Mouse (Mus musculus): ENCODE measurements around the gene Nol12. TPM values are rescaled to one million over a fixed set of nuclear protein-coding genes. Genes with fewer than 3 reads are reported as not detected.
A peak's percentile ranks its signal among the peaks of the same experiment; 100 is the strongest.

The Nol12 gene
- polyA plus RNA-seq (2015; fragmentation: Nextera tagmentation; extraction: Ambion mirVana): 63.0 and 63.2 TPM in 2 replicates

DNA sequence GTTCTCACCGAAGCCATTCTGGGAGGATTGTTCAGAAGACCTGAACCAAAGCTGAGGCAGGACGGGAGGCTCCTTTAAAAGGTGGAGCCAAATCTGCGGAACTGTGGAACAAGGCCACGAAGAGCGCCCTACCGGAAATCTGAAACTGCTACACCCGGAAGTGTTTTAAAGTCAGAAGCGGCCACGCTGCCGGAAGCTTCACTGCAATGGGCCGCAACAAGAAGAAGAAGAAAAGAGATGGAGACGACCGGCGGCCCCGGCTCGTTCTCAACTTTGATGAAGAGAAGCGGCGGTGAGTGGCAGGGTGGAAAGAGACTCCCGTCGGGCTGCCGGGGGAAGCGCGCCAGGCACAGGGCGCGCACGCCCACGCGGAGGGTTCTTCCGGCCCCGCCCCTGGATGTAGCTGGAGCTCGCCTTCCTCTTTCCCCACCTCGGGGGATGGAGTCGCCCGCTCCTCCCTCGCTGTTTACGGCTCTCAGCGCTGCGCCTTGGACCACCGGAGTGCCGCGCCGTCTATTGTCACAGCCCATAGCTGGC, at the start of gene Nol12:
Gene Nol12 (plus strand): TSS at position 150 of the 537 bp plus-strand sequence.
- under 1% methylated on average over 41 of the region's 42 CpGs for WGBS

DNA sequence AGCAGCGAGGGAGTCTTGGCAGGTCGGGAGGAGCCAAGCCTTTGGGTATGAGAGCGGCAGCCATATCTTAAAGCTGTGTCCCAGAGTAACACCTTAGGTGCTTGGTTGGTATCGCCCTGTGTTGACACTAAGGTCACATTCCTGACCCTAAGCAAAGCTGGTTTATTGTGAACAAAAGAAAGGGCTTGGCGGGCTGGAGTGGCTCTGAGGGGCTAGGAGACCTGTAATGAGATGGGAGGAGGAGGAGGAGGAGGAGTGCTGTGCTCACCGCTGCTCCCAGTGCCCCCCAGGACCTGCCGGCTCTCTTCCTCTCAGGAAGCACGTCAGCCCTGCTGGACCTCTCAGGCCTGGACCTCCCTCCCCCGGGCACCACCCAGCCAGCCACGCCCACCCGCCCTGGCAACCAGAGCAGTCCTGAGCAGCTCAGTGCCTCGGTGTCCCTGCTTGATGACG, 45.3 kb upstream of the Nol12 start:
- Histone ChIP-seq H3K4me3 (replicated peaks) (no peak overlapping the region), H3K4me2 (no peak overlapping the region), H3K27me3 (replicated peaks) (no peaks in the 10 kb centered on the region), H3K9me3 (replicated peaks) (no peaks in the 10 kb centered on the region), H3K9ac (replicated peaks) (no peak overlapping the region), H3K27ac (replicated peaks) (no peak overlapping the region), H3K36me3 (peaks cover 66% of the 10 kb centered on the region), H3K4me1 (peaks cover 10% of the 10 kb centered on the region; the same call in 1 of the 2 replicates)
- no peak for ATAC-seq (ENCODE audit: low FRiP score)
- WGBS: 30% methylated on average over 13 of the region's 13 CpGs

More for the DNA sequence above, at the start of gene Nol12:
- Histone ChIP-seq H3K36me3 (peaks cover 26% of the 10 kb centered on the region), H3K27me3 (replicated peaks) (no peaks in the 10 kb centered on the region), H3K4me3 (replicated peaks) (peak within 1 kb of the TSS; percentile 76), H3K9ac (replicated peaks) (peak within 1 kb of the TSS; percentile 72), H3K27ac (replicated peaks) (peak within 1 kb of the TSS; percentile 87), H3K9me3 (replicated peaks) (no peaks in the 10 kb centered on the region), H3K4me1 (peaks cover 26% of the 10 kb centered on the region), H3K4me2 (peak within 1 kb of the TSS; percentile 68)
- ATAC-seq (ENCODE audit: low FRiP score): peak; percentile 92

DNA sequence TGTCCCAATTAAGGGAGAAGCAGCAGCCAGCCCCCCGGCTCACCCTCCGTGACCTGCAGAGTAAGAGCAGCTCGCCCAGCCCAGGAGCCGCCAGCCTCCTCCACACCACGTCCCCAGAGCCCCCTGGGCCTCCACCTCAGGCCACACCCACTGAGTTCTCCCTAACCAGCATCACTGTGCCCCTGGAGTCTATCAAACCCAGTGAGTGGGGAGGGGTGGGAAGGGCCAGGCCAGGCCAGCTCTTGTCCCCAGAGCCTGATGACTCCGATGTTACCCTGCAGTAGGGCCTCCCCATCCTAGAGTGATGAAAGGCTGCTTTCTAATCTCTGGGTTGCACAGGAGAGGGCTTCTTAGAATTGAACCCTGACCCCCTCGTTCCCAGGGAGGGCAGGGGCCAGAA, 42.3 kb upstream of the Nol12 start:
- no peak for ATAC-seq (ENCODE audit: low FRiP score)
- H3K36me3 ChIP-seq: peaks cover 40% of the 10 kb centered on the region
- WGBS: 69% methylated on average over 7 of the region's 7 CpGs

DNA sequence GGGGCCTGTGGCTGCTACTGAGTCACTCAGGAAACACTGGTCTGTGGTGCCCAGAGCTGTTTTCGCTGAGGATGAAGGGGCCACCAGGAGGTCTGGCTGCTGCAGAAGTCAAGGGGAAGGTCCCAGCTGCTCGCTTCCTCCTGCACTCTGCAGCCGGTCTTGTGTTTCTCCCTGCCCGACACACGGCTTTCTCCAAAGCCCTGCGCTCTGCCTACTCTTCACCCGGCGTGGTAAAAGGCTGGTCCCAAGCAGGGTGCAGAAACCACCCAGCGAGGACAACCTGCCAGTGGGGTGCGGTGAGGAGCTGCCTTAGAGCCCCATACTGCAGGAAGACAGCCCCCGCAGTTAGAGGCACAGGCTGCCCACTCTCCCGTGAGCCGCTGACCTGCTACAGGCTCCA, 40.0 kb upstream of the Nol12 start:
- H3K27ac ChIP-seq (replicated peaks): 0 out of 2 replicates have a peak overlapping the region, but pooled peaks have one; percentile 34
- H3K4me3 ChIP-seq (replicated peaks): no peak overlapping the region
- H3K9me3 ChIP-seq (replicated peaks): no peaks in the 10 kb centered on the region
- ATAC-seq (ENCODE audit: low FRiP score): no peak
- H3K27me3 ChIP-seq (replicated peaks): peaks cover 14% of the 10 kb centered on the region
- peaks cover 24% of the 10 kb centered on the region for H3K36me3 ChIP-seq
- no peak overlapping the region for H3K4me2 ChIP-seq
- peaks cover 17% of the 10 kb centered on the region for H3K4me1 ChIP-seq
- H3K9ac ChIP-seq (replicated peaks): no peak overlapping the region
- WGBS: 80% methylated on average over 13 of the region's 13 CpGs

More for the DNA sequence above, 42.3 kb upstream of the Nol12 start:
- Histone ChIP-seq H3K9me3 (replicated peaks) (no peaks in the 10 kb centered on the region), H3K4me1 (peaks cover 14% of the 10 kb centered on the region; the same call in 1 of the 2 replicates), H3K27ac (replicated peaks) (no peak overlapping the region), H3K4me3 (replicated peaks) (no peak overlapping the region), H3K4me2 (no peak overlapping the region), H3K9ac (replicated peaks) (no peak overlapping the region), H3K27me3 (replicated peaks) (no peaks in the 10 kb centered on the region)

DNA sequence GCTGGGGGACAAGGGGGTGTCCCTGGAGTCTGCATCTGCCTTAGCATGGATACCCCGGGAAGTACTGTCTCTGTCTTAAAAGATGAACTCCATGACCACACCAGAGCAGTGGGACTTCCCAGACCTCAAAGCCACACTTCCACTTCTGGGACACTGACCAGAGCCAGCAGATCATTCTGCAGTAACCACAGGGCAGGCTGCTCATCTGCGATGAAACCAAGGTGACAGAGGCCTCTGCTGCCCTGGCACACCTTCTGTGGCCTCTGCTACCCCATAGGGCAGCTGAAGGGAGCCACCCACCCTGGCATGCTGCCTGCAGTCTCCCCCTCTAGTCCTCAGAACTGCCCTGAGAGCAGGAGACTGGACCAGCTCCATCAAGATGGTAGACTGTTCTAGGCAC, 39.0 kb upstream of the Nol12 start:
- Histone ChIP-seq H3K4me1 (peaks cover 24% of the 10 kb centered on the region), H3K4me2 (no peak overlapping the region), H3K36me3 (peaks cover 22% of the 10 kb centered on the region), H3K27me3 (replicated peaks) (peaks cover 21% of the 10 kb centered on the region), H3K9me3 (replicated peaks) (no peaks in the 10 kb centered on the region), H3K9ac (replicated peaks) (no peak overlapping the region), H3K4me3 (replicated peaks) (no peak overlapping the region), H3K27ac (replicated peaks) (no peak overlapping the region)
- 89% methylated on average over 2 of the region's 2 CpGs for WGBS
- no peak for ATAC-seq (ENCODE audit: low FRiP score)

DNA sequence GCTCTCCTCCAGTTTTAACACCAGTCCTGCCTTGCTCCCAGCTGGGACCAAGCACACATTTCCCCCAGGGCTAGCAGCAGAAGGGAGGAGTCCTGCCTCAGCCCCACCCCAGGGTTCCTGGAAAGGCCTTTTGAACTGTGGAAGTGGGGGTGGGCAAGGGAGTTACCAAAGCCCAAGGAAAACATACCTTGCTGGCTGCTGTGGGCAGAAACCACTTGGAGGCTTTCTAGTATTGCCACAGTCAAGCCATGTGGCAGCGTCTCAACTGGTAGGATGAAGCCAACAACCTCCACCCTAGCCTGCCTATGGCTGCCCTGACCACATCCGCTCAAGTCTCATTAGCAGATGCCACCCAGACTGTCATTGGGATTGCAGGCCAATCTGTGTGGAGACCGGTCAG, 38.6 kb upstream of the Nol12 start:
- H3K27ac ChIP-seq (replicated peaks): no peak overlapping the region
- ATAC-seq (ENCODE audit: low FRiP score): no peak

DNA sequence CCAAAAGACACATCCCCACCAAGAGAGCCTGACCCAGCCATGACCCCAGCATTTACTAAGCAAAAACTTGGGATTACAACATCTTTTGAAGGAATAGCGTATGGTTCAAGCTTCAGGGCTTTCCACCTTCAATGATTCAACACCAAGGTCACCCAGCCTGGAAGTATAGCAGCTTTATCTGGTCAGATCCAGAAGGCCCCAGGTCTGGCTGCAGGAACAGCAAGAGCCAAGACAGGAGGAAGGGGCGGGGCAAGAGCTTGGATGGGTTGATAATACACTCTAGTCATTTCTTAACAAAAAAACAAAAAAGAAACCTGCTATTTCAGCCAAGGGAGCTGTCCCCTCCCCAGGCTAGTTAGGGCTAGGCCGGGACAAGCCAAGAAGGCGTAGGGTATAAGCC, 37.2 kb upstream of the Nol12 start:
- no peak overlapping the region for H3K4me2 ChIP-seq
- ATAC-seq (ENCODE audit: low FRiP score): no peak
- no peak overlapping the region for H3K27ac ChIP-seq (replicated peaks)
- peaks cover 29% of the 10 kb centered on the region for H3K4me1 ChIP-seq
- H3K27me3 ChIP-seq (replicated peaks): peaks cover 31% of the 10 kb centered on the region
- 91% methylated on average over 4 of the region's 4 CpGs for WGBS
- H3K9ac ChIP-seq (replicated peaks): no peak overlapping the region
- peaks cover 5% of the 10 kb centered on the region for H3K36me3 ChIP-seq
- no peak overlapping the region for H3K4me3 ChIP-seq (replicated peaks)
- no peaks in the 10 kb centered on the region for H3K9me3 ChIP-seq (replicated peaks)

More for the DNA sequence above, 38.6 kb upstream of the Nol12 start:
- Histone ChIP-seq H3K9ac (replicated peaks) (no peak overlapping the region), H3K27me3 (replicated peaks) (peaks cover 25% of the 10 kb centered on the region), H3K36me3 (peaks cover 18% of the 10 kb centered on the region), H3K4me2 (no peak overlapping the region), H3K4me3 (replicated peaks) (no peak overlapping the region), H3K4me1 (peaks cover 26% of the 10 kb centered on the region), H3K9me3 (replicated peaks) (no peaks in the 10 kb centered on the region)
- 80% methylated on average over 3 of the region's 3 CpGs for WGBS

DNA sequence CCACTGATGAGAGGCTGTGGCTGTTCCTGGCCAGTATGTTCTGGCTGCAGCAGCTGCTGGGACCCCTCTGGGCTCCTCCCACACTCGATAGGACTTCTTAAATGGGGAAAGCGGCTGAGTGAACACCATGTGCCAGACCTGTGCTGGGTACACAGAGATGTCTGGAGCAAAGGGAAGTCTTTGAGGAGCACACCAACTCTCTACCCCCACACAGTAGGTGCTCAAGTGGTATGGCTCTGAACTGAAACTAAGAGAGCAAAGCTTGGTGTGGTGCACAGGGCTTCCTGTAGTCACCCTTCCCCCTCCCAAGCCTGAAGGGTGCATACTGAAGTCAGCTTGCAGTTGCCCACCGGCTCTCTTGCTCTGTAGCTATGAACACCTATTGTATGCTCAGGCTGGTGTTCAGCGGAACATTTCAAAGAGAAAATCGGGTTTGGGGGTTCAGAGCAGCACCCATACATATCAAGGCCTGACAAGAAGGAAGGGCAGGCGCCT, 36.2 kb upstream of the Nol12 start:
- H3K4me2 ChIP-seq: no peak overlapping the region
- H3K4me3 ChIP-seq (replicated peaks): no peak overlapping the region
- H3K9ac ChIP-seq (replicated peaks): no peak overlapping the region
- H3K36me3 ChIP-seq: no peaks in the 10 kb centered on the region
- 50% methylated on average over 6 of the region's 6 CpGs for WGBS
- peaks cover 32% of the 10 kb centered on the region for H3K4me1 ChIP-seq
- no peak overlapping the region for H3K27ac ChIP-seq (replicated peaks)
- H3K27me3 ChIP-seq (replicated peaks): peaks cover 31% of the 10 kb centered on the region
- no peaks in the 10 kb centered on the region for H3K9me3 ChIP-seq (replicated peaks)
- no peak for ATAC-seq (ENCODE audit: low FRiP score)

DNA sequence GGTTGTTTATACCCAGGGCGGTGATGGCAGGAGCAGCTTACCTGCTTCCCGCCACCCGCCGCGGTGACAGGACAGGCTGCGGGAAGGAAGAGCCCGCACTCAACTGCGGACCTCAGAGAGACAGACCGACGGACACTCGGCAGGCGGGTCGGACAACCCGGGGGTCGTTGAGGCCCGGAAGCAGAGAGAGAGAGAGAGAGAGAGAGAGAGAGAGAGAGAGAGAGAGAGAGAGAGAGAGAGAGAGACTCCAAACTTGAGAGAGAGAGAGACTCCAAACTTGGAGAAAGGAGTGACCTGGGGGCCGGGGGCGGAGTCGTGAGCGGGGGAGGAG, 35.4 kb upstream of the Nol12 start, which contains the start of gene Gm49510:
Gene Gm49510 (plus strand): TSS at position 259 of the 331 bp plus-strand sequence.
- no peaks in the 10 kb centered on the region for H3K36me3 ChIP-seq
- peak within 1 kb of the TSS; percentile 95 for H3K4me2 ChIP-seq
- H3K4me1 ChIP-seq: peaks cover 25% of the 10 kb centered on the region
- H3K9me3 ChIP-seq (replicated peaks): no peaks in the 10 kb centered on the region
- H3K9ac ChIP-seq (replicated peaks): peak within 1 kb of the TSS; percentile 68
- WGBS: 3% methylated on average over 20 of the region's 20 CpGs
- H3K27ac ChIP-seq (replicated peaks): no peak within 1 kb of the TSS; the same call in 1 of the 2 replicates
- H3K4me3 ChIP-seq (replicated peaks): peak within 1 kb of the TSS; percentile 60
- no peak for ATAC-seq (ENCODE audit: low FRiP score)
- H3K27me3 ChIP-seq (replicated peaks): peaks cover 31% of the 10 kb centered on the region

DNA sequence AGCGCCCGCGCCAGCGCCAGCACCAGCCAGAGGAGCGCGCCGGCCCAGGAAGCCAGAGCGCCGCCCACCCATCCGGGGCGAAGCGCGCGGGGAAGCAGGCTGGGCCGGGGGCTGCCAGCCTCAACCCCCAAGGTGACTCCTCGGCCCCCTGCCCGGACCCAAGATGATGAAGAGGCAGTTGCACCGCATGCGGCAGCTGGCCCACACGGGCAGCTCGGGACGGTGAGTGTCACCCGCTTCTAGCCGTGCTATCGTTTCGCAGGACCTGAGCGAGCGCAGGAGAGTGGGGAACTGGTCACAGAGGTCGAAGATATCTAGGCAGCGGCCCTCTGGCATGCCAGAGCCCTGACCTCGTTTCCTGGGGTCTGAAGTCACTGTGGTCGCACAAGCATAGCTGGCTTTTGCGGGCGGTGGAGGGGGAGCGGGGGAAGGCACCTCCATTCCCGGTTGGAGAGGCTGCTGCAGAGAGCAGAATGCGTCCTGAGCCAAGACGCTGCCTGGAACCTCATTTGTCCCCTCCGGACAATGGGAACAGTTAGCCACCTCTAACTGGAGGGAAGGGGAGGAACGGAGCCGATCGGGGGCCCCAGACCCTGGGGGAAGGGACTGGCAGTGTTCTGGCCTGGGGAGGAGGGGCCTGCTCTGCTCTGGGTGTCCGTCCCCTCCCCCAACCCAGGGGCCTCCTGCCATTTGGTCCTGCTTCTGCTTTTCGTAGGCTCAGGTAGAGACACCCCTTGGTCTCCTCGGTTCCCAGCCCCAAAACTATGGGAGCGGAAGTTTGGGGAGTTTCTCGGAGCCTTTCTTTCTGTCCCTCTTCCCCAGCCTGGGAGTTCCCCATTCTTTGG, 34.8 kb upstream of the Nol12 start, which contains the start of gene Sh3bp1:
Gene Sh3bp1 (plus strand): TSS at position 29 of the 845 bp plus-strand sequence.
- Histone ChIP-seq H3K9ac (replicated peaks) (peak within 1 kb of the TSS; percentile 68), H3K4me3 (replicated peaks) (peak within 1 kb of the TSS; percentile 60), H3K27me3 (replicated peaks) (peaks cover 31% of the 10 kb centered on the region), H3K36me3 (no peaks in the 10 kb centered on the region), H3K4me1 (peaks cover 25% of the 10 kb centered on the region), H3K27ac (replicated peaks) (no peak within 1 kb of the TSS; the same call in 1 of the 2 replicates), H3K9me3 (replicated peaks) (no peaks in the 10 kb centered on the region), H3K4me2 (peak within 1 kb of the TSS; percentile 95)
- 2% methylated on average over 46 of the region's 47 CpGs for WGBS
- ATAC-seq (ENCODE audit: low FRiP score): no peak

DNA sequence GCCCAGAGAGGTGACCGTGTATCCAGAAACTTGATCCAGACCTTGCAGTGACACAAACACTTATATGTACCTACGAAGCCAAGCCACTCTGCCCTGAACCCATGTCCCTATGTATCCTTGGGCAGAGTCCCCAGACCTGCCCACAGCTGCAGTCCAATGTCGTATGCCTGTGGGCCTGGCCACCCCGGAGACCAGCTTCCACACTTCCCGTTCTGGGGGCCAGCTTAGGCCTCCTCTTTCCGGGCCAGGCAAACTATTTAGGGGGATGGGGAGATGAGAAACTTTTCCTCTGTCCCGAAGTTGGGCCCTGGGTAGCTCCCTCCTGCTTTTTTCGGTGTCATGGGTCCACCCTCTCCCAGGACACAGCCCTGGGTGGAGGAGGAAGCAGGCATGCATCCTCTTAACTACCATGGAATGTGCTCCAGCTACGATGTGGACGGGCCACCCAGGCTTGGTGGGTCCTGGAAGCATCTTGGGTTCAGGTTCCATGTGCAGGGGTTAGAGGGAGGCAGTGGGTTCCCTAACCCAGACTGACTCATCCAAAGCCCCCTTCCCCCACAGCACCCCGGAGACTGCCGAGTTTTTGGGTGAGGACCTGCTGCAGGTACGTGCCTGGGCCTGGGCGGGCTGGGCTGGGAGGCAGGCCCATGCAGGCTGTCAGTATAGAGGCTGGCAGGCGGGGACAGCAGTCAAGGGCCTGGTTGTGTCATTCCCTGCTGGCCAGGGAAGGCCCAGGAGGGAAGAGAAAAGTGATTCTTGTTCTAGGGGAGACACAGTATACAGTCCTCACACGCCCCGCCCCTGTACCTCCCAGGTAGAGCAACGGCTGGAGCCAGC, 33.9 kb upstream of the Nol12 start:
- peaks cover 24% of the 10 kb centered on the region for H3K4me1 ChIP-seq
- H3K4me3 ChIP-seq (replicated peaks): peak overlapping the region; percentile 60
- peak overlapping the region; percentile 68 for H3K9ac ChIP-seq (replicated peaks)
- H3K27ac ChIP-seq (replicated peaks): no peak overlapping the region
- H3K36me3 ChIP-seq: no peaks in the 10 kb centered on the region
- 22% methylated on average over 18 of the region's 18 CpGs for WGBS
- peak overlapping the region; percentile 95 for H3K4me2 ChIP-seq
- peaks cover 31% of the 10 kb centered on the region for H3K27me3 ChIP-seq (replicated peaks)
- no peaks in the 10 kb centered on the region for H3K9me3 ChIP-seq (replicated peaks)
- no peak for ATAC-seq (ENCODE audit: low FRiP score)

Measured in neural tube, embryonic 15.5 days (tissue).